Mouse (Mus musculus): ENCODE results near the gene Spata31d1d.

The Spata31d1d gene

DNA sequence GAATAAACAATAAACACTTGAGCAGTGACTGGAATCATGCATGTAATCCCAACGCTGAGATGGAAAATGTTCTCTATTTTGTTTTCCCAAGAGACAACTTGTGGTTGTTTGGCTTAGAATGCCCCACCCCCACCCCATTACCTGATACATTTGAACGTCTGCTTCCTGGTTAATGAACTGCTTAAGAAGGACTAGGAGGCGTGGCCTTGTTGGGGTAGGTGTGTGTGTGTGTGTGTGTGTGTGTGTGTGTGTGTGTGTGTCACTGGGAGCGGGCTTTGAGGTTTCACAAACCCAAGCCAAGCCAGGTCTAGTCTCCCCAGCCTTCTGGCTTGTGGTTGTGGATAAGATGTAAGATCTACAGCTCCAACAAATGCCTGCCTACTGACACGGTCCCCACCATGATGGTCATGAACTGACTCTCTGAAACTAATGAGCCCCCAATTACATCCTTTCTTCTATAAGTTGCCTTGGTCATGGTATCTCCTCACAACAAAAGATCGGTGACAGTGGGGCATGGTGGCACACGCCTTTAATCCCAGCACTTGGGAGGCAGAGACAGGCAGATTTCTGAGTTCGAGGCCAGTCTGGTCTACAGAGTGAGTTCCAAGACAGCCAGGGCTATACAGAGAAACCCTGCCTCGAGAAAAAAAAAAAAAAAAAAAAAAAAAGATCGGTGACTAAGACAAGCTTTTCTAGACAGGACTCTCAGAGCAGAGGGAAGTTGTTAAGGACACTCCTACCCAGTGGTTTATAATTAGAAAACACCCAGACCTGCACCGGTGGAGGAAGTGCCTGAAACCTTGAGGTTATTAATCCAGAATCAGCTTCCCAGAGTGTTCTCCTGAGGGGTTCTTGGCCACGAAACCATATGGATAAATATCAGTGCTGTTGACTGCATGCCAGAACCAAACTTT, 55.0 kb downstream of the Spata31d1d start:
- no peak for DNase-seq

All from right cerebral cortex, postnatal 4 days (tissue).